Mouse (Mus musculus) embryonic facial prominence, embryonic 14.5 days (tissue): ENCODE measurements around the gene Actr1a. TPM values are rescaled to one million over a fixed set of nuclear protein-coding genes. Genes with fewer than 3 reads are reported as not detected.

Experiments
- ATAC-seq: fragments of 200-750 bp; cut with Nextera tagmentation; 2 replicates; pipeline ENCODE4 v1.8.0; 2017; ENCODE audit warnings: low read depth, moderate number of reproducible peaks, moderate TSS enrichment
- DNase-seq: peaks from one replicate; pipeline ENCODE4 v3.0.0-alpha.2; 2015; ENCODE audit warnings: low spot score
- H3K27ac ChIP-seq: fragments of 300-500 bp; sonication (generic); replicated peaks from 2 replicates; pipeline ENCODE4 v1.5.1; 2014; ENCODE audit warnings: low read depth, mild to moderate bottlenecking, low read length, moderate library complexity
- H3K27me3 ChIP-seq: fragments of 300-500 bp; sonication (generic); replicated peaks from 2 replicates; pipeline ENCODE4 v1.6.1; 2014; ENCODE audit warnings: low read length; ENCODE audit not compliant: control insufficient read depth, insufficient read depth
- H3K36me3 ChIP-seq: fragments of 300-500 bp; sonication (generic); 2 replicates; pipeline ENCODE4 v1.6.1; 2014; ENCODE audit warnings: low read length, mixed read lengths; ENCODE audit not compliant: control insufficient read depth, insufficient read depth
- H3K4me1 ChIP-seq: fragments of 300-500 bp; sonication (generic); 2 replicates; pipeline ENCODE4 v1.6.1; 2014; ENCODE audit warnings: antibody characterized with exemption, low read length; ENCODE audit not compliant: control insufficient read depth, insufficient read depth
- H3K4me2 ChIP-seq: fragments of 300-500 bp; sonication (generic); 2 replicates; pipeline ENCODE4 v1.6.1; 2014; ENCODE audit warnings: low read depth, mild to moderate bottlenecking, low read length, moderate library complexity, mixed read lengths
- H3K4me3 ChIP-seq: fragments of 300-500 bp; sonication (generic); 2 replicates; pipeline ENCODE4 v1.5.1; 2014; ENCODE audit warnings: low read depth, mild to moderate bottlenecking, low read length
- H3K9ac ChIP-seq: fragments of 300-500 bp; sonication (generic); 2 replicates; pipeline ENCODE4 v1.6.1; 2014; ENCODE audit warnings: low read depth, mild to moderate bottlenecking, low read length, moderate library complexity, mixed read lengths
- H3K9me3 ChIP-seq: fragments of 300-500 bp; sonication (generic); 2 replicates; pipeline ENCODE4 v1.6.1; 2016; ENCODE audit warnings: low read length; ENCODE audit not compliant: control insufficient read depth
- WGBS: fragments of 180-500 bp; shearing (Covaris S2); extraction: QIAGEN DNeasy Blood & Tissue Kit; methylation state at CpG from one replicate; pipeline ENCODE4 v1.1.7; 2014; 5-methylcytosine and 5-hydroxymethylcytosine counted together
- polyA plus RNA-seq: library from polyadenylated mRNA; unstranded; fragments of >200 nt; fragmentation: Nextera tagmentation; extraction: Ambion mirVana; gene quantifications from 2 replicates; pipeline ENCODE4 v1.2.1, GENCODE M21; 2014

Actr1a gene
- polyA plus RNA-seq, 1 experiment from 2014 or later: 137 TPM

GRCm38 (mm10) chr19:46356701-46357138 lies 38.8 kb downstream of the Actr1a start:
- peaks cover 20% of the 10 kb centered on the region for H3K27me3 ChIP-seq
- peak overlapping the region; percentile 52 for H3K9ac ChIP-seq
- H3K4me3 ChIP-seq: peak overlapping the region; percentile 45
- H3K27ac ChIP-seq: no peak overlapping the region
- ATAC-seq: peak; percentile 93
- no peaks in the 10 kb centered on the region for H3K36me3 ChIP-seq
- whole genome bisulfite sequencing: under 1% methylated on average over 29 of the region's 29 CpGs
- DNase-seq: peak; percentile 94
- peaks cover 10% of the 10 kb centered on the region; the same call in 1 of the 2 replicates for H3K4me1 ChIP-seq
- H3K4me2 ChIP-seq: peak overlapping the region; percentile 76
- H3K9me3 ChIP-seq: no peaks in the 10 kb centered on the region

GRCm38 (mm10) chr19:46350168-46350932 lies 45.2 kb downstream of the Actr1a start, which contains the start of gene 2310034G01Rik:
TSS of gene 2310034G01Rik (minus strand) at chr19:46350302.
- H3K27me3 ChIP-seq: no peaks in the 10 kb centered on the region
- H3K4me3 ChIP-seq: peak within 1 kb of the TSS; percentile 74
- H3K27ac ChIP-seq: peak within 1 kb of the TSS; percentile 84
- no peak for DNase-seq
- 60% methylated on average over 10 of the region's 10 CpGs for WGBS
- no peaks in the 10 kb centered on the region for H3K9me3 ChIP-seq
- peak within 1 kb of the TSS; percentile 92 for H3K4me2 ChIP-seq
- H3K4me1 ChIP-seq: 0 out of 2 replicates have a peak, but pooled peaks cover 9% of the 10 kb centered on the region
- ATAC-seq: no peak
- H3K9ac ChIP-seq: peak within 1 kb of the TSS; percentile 88
- H3K36me3 ChIP-seq: no peaks in the 10 kb centered on the region

GRCm38 (mm10) chr19:46349550-46349949 lies 46.0 kb downstream of the Actr1a start:
- no peaks in the 10 kb centered on the region for H3K9me3 ChIP-seq
- WGBS: 23% methylated on average over 6 of the region's 6 CpGs
- ATAC-seq: no peak
- peak overlapping the region; percentile 84; the same call in 1 of the 2 replicates for H3K27ac ChIP-seq
- no peak for DNase-seq
- H3K27me3 ChIP-seq: no peaks in the 10 kb centered on the region
- peak overlapping the region; percentile 88 for H3K9ac ChIP-seq
- H3K4me2 ChIP-seq: peak overlapping the region; percentile 92
- peak overlapping the region; percentile 74 for H3K4me3 ChIP-seq
- no peaks in the 10 kb centered on the region for H3K36me3 ChIP-seq
- H3K4me1 ChIP-seq: 0 out of 2 replicates have a peak, but pooled peaks cover 9% of the 10 kb centered on the region

- ATAC-seq (peak; percentile 93), DNase-seq (peak; percentile 89)
- Histone ChIP-seq H3K36me3 (no peaks in the 10 kb centered on the region), H3K27me3 (no peaks in the 10 kb centered on the region), H3K4me2 (peak overlapping the region; percentile 92), H3K4me1 (0 out of 2 replicates have a peak, but pooled peaks cover 9% of the 10 kb centered on the region), H3K9ac (peak overlapping the region; percentile 88), H3K27ac (peak overlapping the region; percentile 84), H3K4me3 (peak overlapping the region; percentile 74), H3K9me3 (no peaks in the 10 kb centered on the region)
- WGBS: under 1% methylated on average over 69 of the region's 78 CpGs
Observed at GRCm38 (mm10) chr19:46348761-46349458, 46.6 kb downstream of the Actr1a start.

GRCm38 (mm10) chr19:46347936-46348668 lies 47.4 kb downstream of the Actr1a start:
- Histone ChIP-seq H3K4me1 (0 out of 2 replicates have a peak, but pooled peaks cover 9% of the 10 kb centered on the region), H3K36me3 (no peaks in the 10 kb centered on the region), H3K27ac (peak overlapping the region; percentile 84), H3K27me3 (no peaks in the 10 kb centered on the region), H3K9ac (peak overlapping the region; percentile 88), H3K9me3 (no peaks in the 10 kb centered on the region), H3K4me2 (peak overlapping the region; percentile 92), H3K4me3 (peak overlapping the region; percentile 74)
- 28% methylated on average over 14 of the region's 14 CpGs for WGBS
- ATAC-seq (no peak), DNase-seq (peak; percentile 59)

- H3K27me3 ChIP-seq: no peaks in the 10 kb centered on the region
- H3K9ac ChIP-seq: no peak overlapping the region
- no peak overlapping the region for H3K4me2 ChIP-seq
- DNase-seq (no peak), ATAC-seq (no peak)
- WGBS: 95% methylated on average over 1 of the region's 1 CpGs
- 0 out of 2 replicates have a peak, but pooled peaks cover 9% of the 10 kb centered on the region for H3K4me1 ChIP-seq
- no peak overlapping the region for H3K27ac ChIP-seq
- H3K9me3 ChIP-seq: no peaks in the 10 kb centered on the region
- no peak overlapping the region for H3K4me3 ChIP-seq
- H3K36me3 ChIP-seq: no peaks in the 10 kb centered on the region
Observed at GRCm38 (mm10) chr19:46347146-46347545, 48.4 kb downstream of the Actr1a start.

GRCm38 (mm10) chr19:46344710-46345419 lies 50.7 kb downstream of the Actr1a start:
- no peak overlapping the region for H3K4me3 ChIP-seq
- WGBS: 21% methylated on average over 7 of the region's 7 CpGs

More at GRCm38 (mm10) chr19:46344710-46345419, 50.7 kb downstream of the Actr1a start:
- no peak overlapping the region for H3K27ac ChIP-seq
- H3K27me3 ChIP-seq: no peaks in the 10 kb centered on the region
- H3K9me3 ChIP-seq: no peaks in the 10 kb centered on the region
- no peak overlapping the region for H3K9ac ChIP-seq
- no peak for DNase-seq
- no peak overlapping the region for H3K4me2 ChIP-seq
- 0 out of 2 replicates have a peak, but pooled peaks cover 7% of the 10 kb centered on the region for H3K4me1 ChIP-seq
- no peaks in the 10 kb centered on the region for H3K36me3 ChIP-seq
- no peak for ATAC-seq
